Mouse (Mus musculus): ENCODE data around the gene 1700057G04Rik.
A peak's percentile ranks its signal among the peaks of the same experiment; 100 is the strongest.
"Not testable (repeated sequence)": the region's sequence is repeated elsewhere in the genome, so short reads cannot be mapped to it uniquely, and the experiment has no call there.

1700057G04Rik gene

GRCm38 (mm10) chr9:92305075-92305474 is 4.1 kb upstream of the 1700057G04Rik start:
- no peak for DNase-seq (ENCODE audit: low spot score)

- no peak for DNase-seq (ENCODE audit: low spot score)
Measured at GRCm38 (mm10) chr9:92305620-92306220, 3.5 kb upstream of the 1700057G04Rik start.

GRCm38 (mm10) chr9:92316791-92317190 is 7.6 kb downstream of the 1700057G04Rik start:
- no peak for DNase-seq (ENCODE audit: low spot score)

- DNase-seq (ENCODE audit: low spot score), result not testable (repeated sequence)
Measured at GRCm38 (mm10) chr9:92325936-92326335, 16.8 kb downstream of the 1700057G04Rik start.

- DNase-seq (ENCODE audit: low spot score), result no peak
Measured at GRCm38 (mm10) chr9:92326813-92327212, 17.6 kb downstream of the 1700057G04Rik start.

GRCm38 (mm10) chr9:92331383-92331782 is 22.2 kb downstream of the 1700057G04Rik start:
- no peak for DNase-seq (ENCODE audit: low spot score)

GRCm38 (mm10) chr9:92334845-92335244 is 25.7 kb downstream of the 1700057G04Rik start:
- DNase-seq (ENCODE audit: low spot score), result no peak

GRCm38 (mm10) chr9:92335277-92335818 is 26.2 kb downstream of the 1700057G04Rik start:
- DNase-seq (ENCODE audit: low spot score), result no peak

- no peak for DNase-seq (ENCODE audit: low spot score)
Measured at GRCm38 (mm10) chr9:92337063-92337462, 27.9 kb downstream of the 1700057G04Rik start.

GRCm38 (mm10) chr9:92337661-92338060 is 28.5 kb downstream of the 1700057G04Rik start:
- no peak for DNase-seq (ENCODE audit: low spot score)

GRCm38 (mm10) chr9:92338954-92339353 is 29.8 kb downstream of the 1700057G04Rik start:
- no peak for DNase-seq (ENCODE audit: low spot score)

- no peak for DNase-seq (ENCODE audit: low spot score)
Measured at GRCm38 (mm10) chr9:92351924-92352323, 42.7 kb downstream of the 1700057G04Rik start.

- DNase-seq (ENCODE audit: low spot score), result peak; percentile 59
Measured at GRCm38 (mm10) chr9:92353306-92353705, 44.1 kb downstream of the 1700057G04Rik start.

- DNase-seq (ENCODE audit: low spot score), result no peak
Measured at GRCm38 (mm10) chr9:92360691-92361310, 51.6 kb downstream of the 1700057G04Rik start.

GRCm38 (mm10) chr9:92363478-92363877 is 54.3 kb downstream of the 1700057G04Rik start:
- DNase-seq (ENCODE audit: low spot score), result peak; percentile 14

- DNase-seq (ENCODE audit: low spot score), result no peak
Measured at GRCm38 (mm10) chr9:92368920-92369319, 59.7 kb downstream of the 1700057G04Rik start.

GRCm38 (mm10) chr9:92373896-92374295 is 64.7 kb downstream of the 1700057G04Rik start:
- no peak for DNase-seq (ENCODE audit: low spot score)

GRCm38 (mm10) chr9:92374705-92375199 is 65.6 kb downstream of the 1700057G04Rik start:
- peak; percentile 73 for DNase-seq (ENCODE audit: low spot score)

- peak; percentile 62 for DNase-seq (ENCODE audit: low spot score)
Measured at GRCm38 (mm10) chr9:92375378-92375777, 66.2 kb downstream of the 1700057G04Rik start.

- peak; percentile 90 for DNase-seq (ENCODE audit: low spot score)
Measured at GRCm38 (mm10) chr9:92377967-92378366, 68.8 kb downstream of the 1700057G04Rik start.

GRCm38 (mm10) chr9:92379240-92379639 is 70.1 kb downstream of the 1700057G04Rik start:
- no peak for DNase-seq (ENCODE audit: low spot score)

GRCm38 (mm10) chr9:92383415-92383814 is 74.2 kb downstream of the 1700057G04Rik start:
- DNase-seq (ENCODE audit: low spot score), result no peak

GRCm38 (mm10) chr9:92384401-92384800 is 75.2 kb downstream of the 1700057G04Rik start:
- DNase-seq (ENCODE audit: low spot score), result no peak
